Mouse (Mus musculus) cerebellum, adult 8-10 months (tissue): ENCODE measurements around the gene Col25a1.

ENCODE experiments used
- DNase-seq: peaks from one replicate; pipeline ENCODE4 v3.0.0; 2022

Gene Col25a1

DNA sequence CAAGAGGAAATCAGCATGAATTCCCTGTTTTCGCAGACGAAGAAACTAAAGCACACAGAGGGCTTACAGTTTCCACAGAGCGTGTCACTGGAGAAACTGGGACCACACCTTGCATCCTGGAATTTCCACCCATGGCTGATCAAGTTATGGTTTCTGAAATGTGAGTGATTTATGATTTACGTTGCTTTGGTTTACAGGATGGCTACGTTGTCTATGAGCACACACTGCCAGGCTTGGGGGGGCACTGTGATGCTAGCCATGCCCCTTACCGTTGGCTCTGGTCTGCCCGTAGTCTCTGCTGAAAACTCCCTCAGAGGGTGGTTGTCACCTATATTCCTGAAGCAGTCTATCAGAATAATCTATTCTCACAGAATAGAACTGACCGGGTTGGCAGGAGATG, at the start of gene Col25a1:
Col25a1 (plus strand) TSS at position 301 of the 400 bp plus-strand sequence.
- no peak for DNase-seq

DNA sequence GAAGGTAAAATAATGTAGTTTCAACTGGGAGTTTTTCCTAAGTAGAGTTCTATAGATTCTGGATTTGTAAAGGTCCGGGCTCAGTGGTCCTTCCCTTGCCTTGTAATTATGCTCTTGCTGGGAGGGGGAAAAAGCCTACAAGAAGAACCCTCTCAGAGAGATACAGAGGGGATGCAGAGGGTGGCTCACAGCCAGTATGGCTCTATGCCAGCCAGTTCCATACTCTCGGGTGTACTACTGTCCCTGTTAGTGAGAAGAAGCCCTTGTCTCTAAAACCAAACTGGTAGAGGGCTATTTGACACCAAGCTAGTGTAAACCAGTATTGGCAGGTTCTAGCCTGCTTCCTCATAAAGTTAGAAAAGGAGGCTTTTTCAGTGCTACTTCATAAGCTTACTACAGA, 48.0 kb upstream of the Col25a1 start:
- DNase-seq = no peak

DNA sequence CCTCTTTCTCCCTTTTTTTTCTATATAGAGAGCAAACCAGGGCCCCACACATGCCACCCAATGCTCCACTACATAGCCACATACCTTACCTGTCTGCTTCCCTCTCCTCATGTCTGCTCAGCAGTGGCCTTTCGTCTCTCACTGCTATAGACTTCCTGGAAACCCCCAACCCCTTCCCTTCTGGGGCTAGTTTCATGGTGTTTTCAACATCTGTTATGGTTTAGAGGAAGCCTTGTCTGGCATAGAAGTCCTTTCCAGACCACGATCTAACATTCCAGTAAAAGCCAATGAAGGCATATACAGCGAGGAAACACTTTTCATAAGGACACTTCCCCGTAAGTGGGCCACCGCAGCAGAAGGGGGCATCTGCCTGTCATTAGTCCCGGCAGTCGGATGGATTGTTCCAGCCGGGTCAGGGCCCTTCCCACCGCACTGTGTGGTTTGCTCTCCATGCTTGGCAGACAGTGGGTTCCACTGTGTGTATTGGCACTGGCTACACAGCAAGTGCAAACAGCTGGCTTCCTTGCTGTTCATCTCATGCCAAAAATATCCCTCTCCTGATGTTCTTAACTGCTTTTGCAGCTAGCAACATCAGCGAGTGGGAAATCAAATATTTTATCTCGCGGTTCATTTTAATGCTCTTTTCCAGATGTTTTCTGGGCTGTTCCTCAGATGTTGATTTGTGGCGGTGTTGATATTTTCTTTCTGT, 44.8 kb upstream of the Col25a1 start:
- no peak for DNase-seq

DNA sequence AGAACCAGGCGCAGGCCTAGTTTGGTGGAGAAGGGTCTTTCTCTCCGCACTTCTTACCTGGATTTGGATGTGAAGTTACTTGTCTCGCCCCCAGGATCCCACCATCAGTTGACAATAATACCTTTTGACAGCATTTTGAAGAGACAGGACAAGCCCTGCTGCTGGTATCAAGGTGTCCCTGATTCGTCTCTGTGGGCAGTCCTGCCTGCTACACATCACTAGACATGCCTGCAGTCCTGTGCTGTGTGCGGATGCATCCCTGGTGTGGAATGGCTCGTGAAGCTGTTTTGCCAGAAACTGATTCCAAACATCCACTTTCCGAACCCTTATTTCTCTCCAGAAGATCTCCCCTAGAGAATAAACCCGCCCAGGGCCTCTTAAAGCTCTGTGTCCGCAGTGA, 43.8 kb upstream of the Col25a1 start:
- DNase-seq = no peak

DNA sequence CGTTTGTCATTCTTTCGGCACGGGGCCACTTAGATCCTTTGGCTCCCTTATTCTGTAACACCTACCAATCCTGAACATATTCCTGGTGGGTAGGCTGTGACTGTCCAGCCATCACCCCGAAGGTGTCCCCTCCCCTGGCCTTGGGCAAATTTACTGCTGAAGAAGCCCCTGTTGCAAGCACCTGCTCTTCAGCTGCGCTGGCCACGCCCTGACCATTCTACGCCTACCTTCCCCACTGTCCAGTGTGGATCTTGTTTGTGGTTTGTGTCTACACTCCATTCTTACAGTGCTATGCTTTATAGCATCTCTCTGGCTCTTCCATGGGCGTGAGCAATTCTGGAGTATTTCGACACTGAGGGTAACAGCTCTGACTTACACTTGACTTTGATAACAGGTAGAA, 42.6 kb upstream of the Col25a1 start:
- no peak for DNase-seq

DNA sequence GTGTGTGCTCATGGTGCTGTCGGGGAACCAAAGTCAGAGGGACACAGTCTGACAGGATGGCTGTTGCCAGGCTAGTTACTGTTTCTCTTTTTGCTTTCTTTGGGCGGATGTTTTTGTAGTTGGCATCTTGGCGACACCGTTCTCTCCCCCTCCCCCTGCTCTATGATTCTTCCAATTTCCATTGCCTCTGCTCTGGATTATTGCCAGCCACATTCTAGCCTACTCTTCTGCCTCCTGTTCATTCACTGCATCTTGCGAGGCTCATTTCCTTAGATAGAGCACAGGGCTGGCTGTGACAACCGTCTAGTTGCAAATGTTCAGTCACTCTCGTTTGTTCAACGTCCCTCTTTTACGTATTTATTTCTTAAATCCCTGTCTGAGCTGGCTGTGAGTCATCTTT, 40.8 kb upstream of the Col25a1 start:
- DNase-seq = no peak

DNA sequence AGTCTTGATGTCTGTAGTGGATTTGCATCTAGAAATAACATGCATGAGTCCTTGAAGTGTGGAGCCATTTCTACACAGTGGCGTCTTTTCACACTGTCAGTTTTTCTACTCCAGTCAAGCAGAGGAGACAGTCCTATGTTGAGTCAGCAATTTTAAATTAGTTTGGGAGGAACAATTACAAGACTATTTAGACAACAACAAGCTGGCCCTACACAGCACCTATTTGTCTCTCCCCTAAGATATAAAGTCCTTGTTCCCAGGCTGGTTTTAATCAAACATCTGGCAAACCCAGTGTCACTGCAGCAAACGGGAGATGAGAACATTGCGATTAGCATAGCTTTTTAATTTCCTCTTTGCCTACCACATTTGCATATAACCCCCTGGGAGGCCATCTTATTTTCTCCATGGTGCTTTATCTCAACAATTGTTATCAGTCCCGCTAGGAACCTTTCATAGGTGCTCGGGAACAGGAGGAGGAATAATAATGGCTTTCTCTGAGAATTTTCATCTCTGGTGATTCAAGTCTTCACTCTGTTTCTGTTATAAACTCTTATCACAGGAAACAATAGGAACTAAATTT, 37.1 kb upstream of the Col25a1 start:
- DNase-seq = no peak

DNA sequence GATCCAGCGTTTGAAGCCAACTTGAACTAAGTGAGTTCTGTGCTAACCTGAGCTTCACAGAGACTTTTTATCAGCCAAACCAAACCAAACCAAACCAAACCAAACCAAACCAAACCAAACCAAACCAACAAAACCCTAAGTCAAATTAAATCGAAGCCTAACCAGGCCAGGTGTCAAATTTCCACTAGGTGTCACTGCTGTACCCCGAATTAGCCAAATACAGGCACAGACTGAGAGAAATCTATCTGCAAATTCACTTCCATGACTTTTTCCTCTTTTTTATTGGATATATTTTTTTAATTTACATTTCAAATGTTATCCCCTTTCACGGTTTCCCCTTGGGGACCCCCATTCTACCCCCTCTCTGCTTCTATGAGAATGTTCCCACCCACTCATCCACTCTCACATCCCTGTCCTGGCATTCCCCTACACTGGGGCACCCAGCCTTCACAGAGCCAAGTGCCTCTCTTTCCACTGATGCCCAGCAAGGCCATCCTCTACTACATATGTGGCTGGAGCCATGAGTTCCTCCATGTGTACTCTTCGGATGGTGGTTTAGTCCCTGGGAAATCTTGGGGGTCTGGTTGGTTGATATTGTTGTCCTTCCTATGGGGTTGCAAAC, 36.0 kb upstream of the Col25a1 start:
- no peak for DNase-seq

DNA sequence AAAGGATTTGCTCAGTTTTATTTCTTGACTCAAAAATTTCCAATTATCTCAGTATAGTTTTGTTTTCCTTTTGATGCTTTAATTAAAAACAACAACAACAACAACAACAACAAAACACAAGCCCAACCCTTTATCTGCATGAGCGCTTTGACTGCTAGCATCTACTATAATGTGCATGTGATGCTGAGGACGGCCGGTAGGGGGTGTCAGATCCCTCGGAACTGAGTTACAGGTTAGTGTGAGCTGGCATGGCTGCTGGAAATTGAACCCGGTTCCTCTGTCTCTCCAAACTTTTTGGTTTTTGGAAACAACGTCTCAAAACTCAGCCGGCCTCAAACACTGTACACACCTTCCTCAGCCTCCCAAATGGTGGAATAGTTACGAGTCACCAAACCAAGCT, 27.8 kb upstream of the Col25a1 start:
- DNase-seq = no peak

DNA sequence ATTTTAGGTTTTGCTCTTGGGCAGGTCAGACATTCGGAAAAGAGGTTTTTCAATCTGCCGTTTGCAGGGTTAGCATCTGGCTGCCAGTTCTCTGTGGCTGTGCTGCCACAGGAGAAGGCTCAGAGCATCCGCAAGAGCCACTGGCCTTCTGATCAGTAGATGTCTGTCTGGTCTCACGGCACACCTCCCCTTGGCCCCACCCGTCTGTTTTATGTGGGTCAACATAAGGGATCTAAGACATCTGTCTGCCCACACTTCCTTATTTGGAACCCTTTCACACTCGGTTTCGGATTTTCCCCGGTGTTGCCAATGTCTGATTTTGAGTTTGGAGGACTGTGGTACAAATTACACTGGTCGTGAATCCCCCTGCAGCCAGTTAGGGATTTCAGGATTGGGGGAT, 26.8 kb upstream of the Col25a1 start:
- DNase-seq = no peak

DNA sequence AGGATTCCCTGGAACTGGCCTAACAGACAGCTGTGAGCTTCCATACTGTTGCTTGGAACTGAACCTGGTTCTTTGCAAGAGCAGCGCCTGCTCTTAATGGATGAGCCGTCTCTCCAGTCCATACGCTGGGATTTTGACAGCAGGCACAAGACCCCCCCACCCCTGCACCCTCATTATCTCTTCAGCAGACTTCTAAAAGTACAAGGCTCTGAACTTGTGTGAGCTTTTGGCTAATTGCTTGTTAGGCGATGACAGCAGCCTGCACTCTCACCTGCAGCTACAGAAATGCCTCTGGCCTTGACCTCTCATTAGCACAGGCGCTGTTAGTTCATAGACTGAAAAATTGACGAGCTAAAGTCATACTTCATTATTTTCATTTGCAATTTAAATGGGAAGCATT, 14.4 kb upstream of the Col25a1 start:
- no peak for DNase-seq

DNA sequence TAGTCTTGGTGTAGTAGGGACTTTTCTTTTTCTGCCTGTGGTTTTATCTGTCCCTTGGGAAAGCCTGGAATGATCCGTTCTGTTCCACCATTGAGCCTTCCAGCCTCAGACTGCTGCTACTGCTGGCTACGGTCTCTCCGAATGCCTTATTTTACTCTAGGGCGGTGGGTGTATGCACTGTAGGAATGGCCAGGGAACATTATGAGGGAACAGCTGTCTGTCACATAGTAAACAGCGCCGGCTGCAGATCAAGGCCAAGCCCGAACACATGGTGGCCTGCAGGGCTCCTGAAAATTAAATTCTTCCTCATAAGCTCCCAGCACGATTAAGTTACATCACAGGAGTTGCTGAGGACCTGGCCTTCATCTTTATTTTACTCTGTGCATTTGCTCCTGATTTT, 3.5 kb upstream of the Col25a1 start:
- no peak for DNase-seq

DNA sequence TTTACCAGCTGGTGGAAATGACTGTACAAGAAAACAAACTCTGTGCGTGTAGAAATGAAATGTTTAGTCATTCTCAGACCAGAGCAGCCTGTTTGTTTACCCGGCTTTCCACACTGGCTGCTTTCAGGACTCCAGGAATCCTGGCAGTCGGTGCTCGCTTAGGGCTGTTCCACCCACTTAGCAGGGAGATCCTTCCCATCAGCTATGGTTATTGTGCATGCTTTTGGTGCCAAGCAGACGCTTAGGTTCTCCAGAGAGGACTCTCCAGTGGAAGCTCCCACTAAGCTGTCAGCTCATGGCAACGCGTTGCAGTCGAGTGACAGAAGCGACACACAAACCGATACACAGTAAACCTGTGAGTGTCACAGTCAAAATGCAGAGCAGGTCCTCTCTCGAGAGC, 2.7 kb upstream of the Col25a1 start:
- DNase-seq = no peak

DNA sequence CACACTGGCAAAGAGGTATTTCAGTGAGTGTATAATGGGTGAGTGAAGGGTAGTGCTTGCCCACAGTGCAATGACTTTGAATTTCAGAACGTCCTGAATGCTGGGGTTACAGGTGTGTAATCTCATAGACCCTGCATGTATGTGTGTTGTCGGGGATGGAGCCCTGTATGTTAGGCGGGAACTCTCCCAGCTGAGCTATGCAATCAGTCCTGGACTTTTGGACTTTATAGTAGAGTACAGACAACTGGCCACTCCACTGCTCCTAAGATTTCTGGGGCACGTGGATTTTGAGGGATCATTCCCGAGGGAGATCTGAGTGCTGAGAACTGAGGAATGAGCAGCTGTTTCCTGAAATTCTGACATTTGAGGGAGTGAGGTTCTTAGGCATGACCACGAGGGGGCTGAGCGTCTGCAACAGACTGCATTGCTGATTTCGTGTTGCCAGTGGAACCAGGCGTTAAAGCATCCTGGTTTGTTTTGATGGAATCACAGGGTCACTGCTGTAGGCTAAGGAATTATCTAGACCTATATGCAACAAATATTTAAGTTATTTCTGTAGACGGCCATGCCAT, 1.6 kb upstream of the Col25a1 start:
- DNase-seq = no peak

DNA sequence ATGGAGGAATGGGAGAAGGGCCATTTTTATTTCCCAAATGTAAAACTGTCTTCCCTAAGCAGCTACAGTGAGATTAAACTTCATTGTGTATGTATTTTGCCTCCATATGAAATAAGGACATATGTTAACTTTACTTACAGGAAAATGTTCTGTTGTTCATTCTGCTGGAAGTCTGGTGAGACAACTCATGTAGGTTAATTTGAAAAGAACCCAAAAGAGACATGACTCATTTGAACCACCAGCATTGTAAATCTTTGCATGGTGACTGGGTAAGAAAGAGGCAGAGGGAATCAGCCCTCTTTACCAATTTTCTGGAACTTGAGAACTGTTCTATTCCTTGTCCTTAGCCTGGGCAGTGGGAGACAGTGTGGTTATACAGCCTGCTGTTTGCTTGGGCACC, 5.9 kb downstream of the Col25a1 start:
- no peak for DNase-seq

DNA sequence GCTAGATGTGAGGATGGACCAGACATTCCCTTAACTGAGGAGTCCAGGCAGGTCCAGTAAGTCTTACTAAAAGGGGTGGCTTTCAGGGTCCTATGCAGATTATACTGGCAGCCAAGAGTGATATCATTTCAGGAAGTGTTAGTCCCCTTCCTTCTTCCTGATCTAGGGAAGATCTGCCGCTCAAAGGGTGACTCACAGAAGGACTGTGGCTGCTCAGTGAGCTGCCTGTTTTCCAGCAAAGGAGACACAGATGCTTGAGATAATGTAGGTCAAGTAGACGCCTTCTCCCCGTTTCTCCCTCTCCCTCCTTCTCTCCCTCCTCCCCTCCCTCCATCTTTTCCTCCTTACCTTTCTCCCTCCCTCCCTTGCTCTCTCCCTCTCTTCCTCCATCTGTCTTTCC, 6.3 kb downstream of the Col25a1 start:
- no peak for DNase-seq

DNA sequence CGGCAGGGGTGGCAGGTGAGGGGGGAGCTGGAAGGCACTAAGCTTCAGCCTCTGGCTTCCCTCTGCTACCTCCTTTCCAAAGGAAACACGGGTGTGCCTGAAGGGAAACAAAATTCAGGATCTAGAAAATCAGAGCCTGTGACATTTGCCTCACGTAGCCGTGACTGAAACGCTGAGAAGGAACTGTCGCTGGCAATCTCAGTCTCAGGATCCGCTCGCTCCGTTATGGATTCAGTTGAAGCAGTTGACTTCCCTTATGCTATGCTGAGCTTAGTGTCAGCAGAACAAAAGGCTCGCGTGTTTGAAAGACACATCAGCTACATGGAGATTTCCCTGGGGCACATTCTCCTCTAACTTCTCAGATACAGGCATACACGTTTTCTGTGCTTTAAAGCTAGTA, 14.6 kb downstream of the Col25a1 start:
- no peak for DNase-seq

DNA sequence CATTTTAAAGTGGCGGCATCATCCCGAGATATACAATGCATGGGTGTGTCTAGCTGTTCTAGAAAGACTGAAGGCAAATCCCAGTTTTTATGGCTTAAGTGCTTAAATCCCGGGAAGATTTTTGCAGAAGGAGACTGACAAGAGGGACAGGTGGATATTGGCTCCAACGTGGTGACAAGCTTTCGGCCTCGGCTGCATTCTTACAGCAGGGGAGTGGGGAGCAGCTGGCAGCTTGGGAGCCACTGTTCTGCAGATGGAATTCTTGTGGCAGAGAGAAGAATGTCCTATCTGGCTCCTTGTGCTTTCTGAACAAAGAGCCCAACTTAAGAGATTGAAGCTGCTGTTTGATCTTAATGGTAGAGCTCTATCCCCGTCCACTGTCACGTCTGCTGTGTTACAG, 16.5 kb downstream of the Col25a1 start:
- no peak for DNase-seq

DNA sequence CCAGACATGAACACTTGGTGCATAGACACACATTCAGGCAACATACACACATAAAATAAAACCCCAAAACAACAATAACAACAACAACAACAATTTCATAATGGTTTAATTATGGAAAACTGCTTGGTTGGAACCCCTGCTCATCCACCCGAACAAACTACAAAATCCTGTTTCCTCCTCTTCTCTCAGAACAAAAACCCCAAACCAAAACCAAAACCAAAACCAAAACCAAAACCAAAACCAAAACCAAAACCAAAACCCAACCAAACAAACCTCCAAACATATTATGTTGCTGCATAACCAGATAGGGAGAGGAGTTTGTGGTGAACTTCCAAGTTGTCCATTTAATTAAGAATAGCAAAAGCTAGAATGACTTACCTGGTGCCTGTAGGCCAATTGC, 17.9 kb downstream of the Col25a1 start:
- DNase-seq = no peak

DNA sequence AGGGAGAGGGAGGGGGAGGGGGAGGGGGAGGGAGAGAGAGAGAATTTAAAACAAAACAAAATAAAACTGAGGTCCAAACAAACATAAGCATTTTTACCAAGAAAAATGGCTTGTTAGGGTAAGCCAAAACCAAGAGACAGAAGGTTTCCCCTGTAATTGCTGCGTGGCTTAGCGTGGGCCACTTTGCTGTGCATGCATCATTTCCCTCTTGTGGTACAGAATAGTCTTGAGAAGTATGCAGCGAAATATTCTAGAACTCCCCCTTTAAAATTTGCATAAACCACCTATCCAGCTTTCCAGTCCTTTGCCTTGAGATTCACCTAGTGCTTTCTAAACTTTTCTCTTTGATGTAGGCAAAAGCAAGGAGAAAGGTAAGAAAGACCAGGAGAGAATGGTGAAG, 21.8 kb downstream of the Col25a1 start:
- DNase-seq = no peak

DNA sequence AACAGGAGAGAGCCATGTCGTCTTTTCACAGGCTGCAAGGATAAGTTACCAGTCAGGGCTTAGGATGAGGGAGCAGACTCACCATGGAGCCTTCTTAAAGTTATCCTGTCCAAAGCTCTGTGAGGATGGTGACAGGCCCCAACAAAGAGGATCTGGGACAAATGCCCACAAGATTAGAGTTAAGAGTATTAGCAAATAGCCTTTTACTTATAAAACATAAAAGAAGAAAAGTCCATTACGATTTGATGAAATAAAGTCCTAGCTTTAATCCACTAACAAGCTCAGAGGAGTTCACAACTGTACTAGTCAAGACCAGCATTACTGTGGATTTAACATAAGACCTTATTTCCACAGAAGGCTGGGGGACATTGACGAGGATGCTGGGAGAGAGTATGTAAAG, 26.2 kb downstream of the Col25a1 start:
- DNase-seq = no peak

DNA sequence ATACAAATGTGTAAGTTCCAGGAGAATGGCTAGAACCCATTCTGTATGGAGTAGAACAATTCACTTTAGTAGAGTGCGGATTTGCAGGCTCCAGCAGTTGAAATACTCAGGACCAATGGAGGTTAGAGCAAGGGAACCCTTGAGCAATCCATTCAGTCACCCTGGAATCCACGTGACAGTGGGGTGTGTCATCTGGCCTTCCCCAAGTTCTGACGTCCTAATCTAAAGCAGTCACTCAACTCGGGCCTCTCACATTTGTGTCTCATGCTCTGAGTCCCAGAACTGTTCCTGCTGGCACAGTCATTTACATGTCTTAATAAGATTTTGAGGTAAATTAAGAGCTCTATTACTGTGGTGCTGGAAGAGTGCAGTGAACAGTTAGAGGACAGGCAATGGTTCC, 28.6 kb downstream of the Col25a1 start:
- no peak for DNase-seq

DNA sequence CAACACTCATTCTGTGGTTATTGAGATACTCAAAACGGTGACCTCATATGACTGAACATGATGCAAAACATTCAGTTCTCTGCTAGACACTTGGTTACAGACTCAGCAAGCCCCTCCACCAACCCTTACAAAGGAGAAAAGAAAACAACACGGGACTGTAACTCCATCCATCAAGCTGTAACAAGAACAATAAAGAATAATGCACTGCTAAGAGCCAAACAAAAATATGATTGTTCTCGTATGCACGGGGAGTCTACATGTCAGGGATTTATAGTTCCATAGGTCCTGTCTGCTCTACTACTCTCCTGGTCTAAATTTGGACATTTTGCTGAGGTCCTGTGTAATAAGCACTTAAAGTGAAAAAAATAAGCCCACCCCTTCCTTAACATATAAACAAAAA, 29.6 kb downstream of the Col25a1 start:
- DNase-seq = no peak

DNA sequence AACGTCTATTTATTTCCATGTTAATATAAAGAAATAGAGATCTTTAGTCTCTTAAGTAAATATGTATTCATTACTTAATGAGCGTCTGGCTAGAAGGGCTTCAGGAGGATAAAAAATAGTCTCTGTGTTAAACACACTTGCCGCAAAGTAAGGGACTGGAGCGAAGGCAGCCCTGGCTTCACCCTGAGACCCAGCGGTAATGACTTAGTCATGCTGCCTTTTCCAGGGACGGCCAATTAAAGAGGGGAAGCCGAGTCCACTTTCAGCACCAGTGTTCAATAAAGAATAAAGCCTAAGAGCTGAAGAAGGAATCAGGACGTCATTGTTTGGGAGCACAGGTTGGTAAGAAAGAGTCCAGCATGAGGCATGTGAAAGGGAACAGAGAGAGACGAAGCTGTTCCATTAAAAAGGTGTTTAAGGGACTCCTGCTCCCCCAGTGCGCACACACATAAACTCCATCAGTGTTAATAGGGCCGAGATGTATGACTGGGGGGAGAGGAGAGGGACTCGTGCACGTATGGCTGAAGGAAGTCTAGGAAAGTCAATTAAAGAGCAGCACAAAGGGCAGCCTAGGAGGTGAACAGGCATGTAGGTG, 30.1 kb downstream of the Col25a1 start:
- DNase-seq = no peak
